Mouse (Mus musculus): Measurements from ENCODE around the gene Cdca7.
A peak's percentile ranks its signal among the peaks of the same experiment; 100 is the strongest.

Cdca7 gene

GRCm38 (mm10) chr2:72491650-72492049 lies 15.7 kb downstream of the Cdca7 start:
- DNase-seq (ENCODE audit: low spot score in 2 of 2), result no peak

GRCm38 (mm10) chr2:72493039-72493438 lies 17.1 kb downstream of the Cdca7 start:
- no peak for DNase-seq (ENCODE audit: low spot score in 2 of 2)

- no peak for DNase-seq (ENCODE audit: low spot score in 2 of 2)
Observed at GRCm38 (mm10) chr2:72499074-72499721, 23.2 kb downstream of the Cdca7 start.

GRCm38 (mm10) chr2:72499782-72500411 lies 23.9 kb downstream of the Cdca7 start:
- no peak for DNase-seq (ENCODE audit: low spot score in 2 of 2)

DNA sequence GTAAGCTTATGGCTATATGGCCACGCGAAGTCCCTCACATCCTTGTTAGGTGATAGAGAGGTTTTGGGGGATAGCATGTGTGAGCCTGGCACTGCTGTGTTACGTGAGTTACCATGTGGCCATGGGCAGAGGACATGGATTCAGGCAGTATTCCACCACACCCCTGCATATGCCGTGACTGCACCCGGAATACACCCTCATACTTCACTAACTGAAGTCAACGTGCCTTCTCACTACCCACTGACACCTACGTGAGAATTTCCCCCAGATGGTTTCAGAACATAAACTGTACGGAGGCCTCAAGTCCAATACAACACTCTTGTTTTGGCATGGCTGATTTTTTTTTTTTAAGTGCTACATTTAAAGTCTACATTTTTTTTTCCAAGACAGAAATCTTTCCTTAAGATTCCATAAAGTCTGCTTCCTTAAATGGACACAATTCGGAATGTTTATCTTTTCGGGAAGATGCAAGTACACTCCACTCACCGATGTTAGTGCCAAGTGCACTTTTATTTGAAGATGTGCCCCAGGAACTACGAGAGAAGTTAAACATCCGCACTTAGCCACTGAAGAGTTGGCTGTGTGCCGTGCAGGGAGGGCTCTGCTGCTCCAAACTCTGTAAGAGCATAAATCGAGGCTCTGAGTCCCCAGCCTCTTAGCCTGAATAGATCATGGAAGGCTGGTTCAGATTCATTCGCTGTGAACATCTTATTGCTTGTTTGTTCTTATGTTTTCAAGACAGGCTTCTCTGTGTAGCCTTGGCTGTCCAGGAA lies 26.3 kb downstream of the Cdca7 start:
- DNase-seq (ENCODE audit: low spot score in 2 of 2), result no peak

DNA sequence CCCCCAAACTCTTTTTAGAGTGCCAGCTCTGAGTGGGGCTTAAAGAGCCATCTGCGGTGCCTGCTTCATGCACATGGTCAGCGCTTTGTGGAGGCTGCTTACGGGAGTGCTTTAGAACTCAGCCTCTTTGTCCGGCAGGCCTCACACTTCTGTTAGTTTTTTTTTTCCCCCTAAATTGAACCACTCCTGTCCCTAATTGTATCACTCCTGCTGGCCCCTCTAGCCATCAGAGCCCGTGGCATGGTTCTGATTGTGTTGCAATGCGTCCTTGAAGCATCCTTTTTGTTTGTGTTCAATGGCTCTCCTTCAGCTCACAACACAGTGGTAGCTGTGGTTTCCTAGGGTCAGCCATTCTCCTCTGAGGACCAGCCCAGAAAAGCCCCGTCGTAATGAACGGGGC lies 27.7 kb downstream of the Cdca7 start:
- no peak for DNase-seq (ENCODE audit: low spot score in 2 of 2)

DNA sequence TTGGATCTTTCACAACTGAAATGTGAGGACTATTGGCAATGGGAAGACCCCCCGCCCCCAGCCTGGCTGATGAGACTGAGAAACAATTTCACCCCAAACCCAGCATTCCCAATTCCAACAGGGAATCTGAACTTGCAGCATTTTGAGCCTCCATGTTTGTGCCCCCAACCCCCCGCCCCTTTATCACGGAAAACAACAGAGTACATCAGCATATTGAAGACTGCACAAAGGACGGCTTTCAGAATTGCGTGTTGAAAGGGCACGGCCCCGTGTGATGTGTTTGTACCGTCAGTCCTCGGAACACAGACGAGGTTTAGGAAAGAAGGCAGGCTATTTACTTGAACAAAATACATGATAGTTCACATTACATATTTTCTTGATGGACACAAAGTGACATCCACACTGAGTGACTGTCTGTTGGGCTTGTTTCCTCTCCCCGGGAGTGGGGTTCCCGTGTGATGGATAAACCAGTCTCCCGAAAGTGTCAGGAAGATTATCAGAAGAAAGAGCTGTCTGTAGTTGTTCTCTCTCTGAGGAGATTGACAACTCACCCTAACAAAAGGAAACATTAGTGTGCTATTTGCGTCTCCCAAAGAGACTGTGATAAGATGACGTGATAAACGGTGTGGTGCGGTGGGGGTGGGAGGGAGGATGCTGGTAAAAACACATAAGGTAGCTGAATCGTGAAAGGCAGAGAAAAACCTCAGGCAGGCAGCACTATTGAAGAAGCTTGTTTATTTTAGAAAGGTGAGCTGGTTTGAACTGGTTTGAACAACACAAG lies 32.1 kb downstream of the Cdca7 start:
- no peak for DNase-seq (ENCODE audit: low spot score in 2 of 2)

- no peak for DNase-seq (ENCODE audit: low spot score in 2 of 2)
Observed at GRCm38 (mm10) chr2:72508891-72509290, 32.9 kb downstream of the Cdca7 start.

- no peak for DNase-seq (ENCODE audit: low spot score in 2 of 2)
Observed at GRCm38 (mm10) chr2:72515526-72515925, 39.6 kb downstream of the Cdca7 start.

- DNase-seq (ENCODE audit: low spot score in 2 of 2), result peak; percentile 73 to 81
Observed at GRCm38 (mm10) chr2:72515971-72516719, 40.2 kb downstream of the Cdca7 start.

DNA sequence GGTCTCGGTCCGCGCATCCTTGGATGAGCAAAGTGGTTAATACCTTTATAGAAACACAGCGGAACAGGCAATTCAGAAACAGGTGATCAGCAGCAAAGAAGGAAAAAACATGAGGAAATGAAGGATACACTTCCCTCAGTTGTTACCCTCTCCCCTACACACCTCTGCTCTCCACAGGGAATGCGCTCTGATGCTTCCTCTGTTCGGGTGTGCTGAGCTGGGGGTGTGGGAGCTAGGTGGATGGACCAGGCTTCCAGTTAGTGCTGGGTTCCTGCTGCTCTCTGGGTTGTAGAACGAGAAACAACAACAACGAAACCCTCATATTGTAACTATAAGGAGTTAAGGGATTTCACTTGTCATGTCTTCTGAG lies 40.7 kb downstream of the Cdca7 start:
- no peak for DNase-seq (ENCODE audit: low spot score in 2 of 2)

GRCm38 (mm10) chr2:72524022-72524421 lies 48.1 kb downstream of the Cdca7 start:
- no peak for DNase-seq (ENCODE audit: low spot score in 2 of 2)

GRCm38 (mm10) chr2:72525556-72525955 lies 49.6 kb downstream of the Cdca7 start:
- DNase-seq (ENCODE audit: low spot score in 2 of 2), result no peak

- DNase-seq (ENCODE audit: low spot score in 2 of 2), result no peak
Observed at GRCm38 (mm10) chr2:72529026-72529357, 53.0 kb downstream of the Cdca7 start.

DNA sequence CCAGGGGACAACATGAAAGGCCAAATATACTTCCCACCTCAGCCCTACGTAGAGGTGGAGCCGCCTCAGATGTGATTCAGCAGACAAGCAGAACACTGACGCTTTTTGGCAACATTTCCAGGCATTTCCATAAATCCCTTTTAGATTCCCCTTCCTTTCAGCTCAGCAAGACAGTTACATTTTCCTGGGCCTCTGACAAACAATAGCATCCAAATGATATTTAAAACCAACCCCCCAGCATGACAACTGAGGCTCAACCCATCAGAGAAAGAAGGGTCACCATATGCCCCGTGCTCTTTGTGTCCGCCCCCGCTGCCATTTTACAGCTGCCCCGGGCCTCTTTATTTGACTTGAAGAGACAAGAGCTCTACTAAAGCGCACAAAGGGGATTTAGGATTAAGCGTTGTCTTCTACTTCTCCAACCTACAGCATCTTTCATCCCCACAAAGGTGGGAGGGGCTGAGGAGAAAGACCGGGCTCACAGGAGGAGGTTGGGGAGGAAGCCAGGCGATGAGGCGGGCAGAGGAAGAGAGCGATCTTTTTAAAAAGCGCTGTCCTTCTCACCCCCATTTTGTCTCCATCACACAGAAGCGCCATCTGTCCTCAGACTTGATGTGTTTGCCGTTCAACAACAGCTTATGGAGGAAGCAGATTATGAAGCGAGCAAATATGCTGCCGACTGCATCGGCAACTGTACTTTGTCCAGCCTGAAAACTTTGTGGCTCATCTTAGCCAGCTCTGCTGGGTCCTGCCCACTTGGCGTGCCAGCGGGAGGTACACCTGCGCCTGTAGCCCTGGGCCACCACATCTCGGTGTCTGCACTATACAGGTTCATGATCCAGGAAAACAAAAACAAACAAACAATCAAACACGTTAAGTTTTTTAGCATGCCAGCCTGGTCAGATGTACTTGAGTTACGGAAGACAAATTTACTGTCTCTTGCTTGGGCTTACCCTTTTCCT lies 53.7 kb downstream of the Cdca7 start:
- peak in 1 of 2 experiments; percentile 23 for DNase-seq (ENCODE audit: low spot score in 2 of 2)

DNA sequence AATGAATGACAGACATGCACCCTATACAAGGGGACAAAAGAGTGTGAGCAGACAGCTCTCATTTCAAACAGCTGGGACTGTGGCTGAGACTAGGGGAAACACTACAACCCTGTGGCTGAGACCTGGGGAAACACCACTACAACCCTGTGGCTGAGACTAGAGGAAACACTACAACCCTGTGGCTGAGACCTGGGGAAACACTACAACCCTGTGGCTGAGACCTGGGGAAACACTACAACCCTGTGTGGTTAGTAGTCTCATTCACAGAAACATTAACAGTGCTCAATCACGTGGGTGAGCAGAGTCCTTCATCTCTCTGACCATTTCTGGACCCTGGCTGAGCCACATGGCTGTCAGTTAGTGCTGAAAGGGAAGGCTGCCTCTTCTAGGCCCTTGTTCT lies 59.9 kb downstream of the Cdca7 start:
- DNase-seq (ENCODE audit: low spot score in 2 of 2), result no peak
